Mouse (Mus musculus) testis, adult 2 months (tissue): ENCODE measurements around the gene Pbx3.

Experiments
- CTCF ChIP-seq: fragments of 200-500 bp; IDR thresholded peaks from 2 replicates; pipeline ENCODE4 v1.5.1; 2012; ENCODE audit warnings: low read depth, mild to moderate bottlenecking, inconsistent platforms, low read length, moderate library complexity; ENCODE audit not compliant: control insufficient read depth, insufficient read depth, insufficient replicate concordance
- POLR2A ChIP-seq: fragments of 200-500 bp; IDR thresholded peaks from 2 replicates; pipeline ENCODE4 v1.6.1; 2012; ENCODE audit warnings: low read depth, mild to moderate bottlenecking, inconsistent platforms, low read length, moderate library complexity; ENCODE audit not compliant: control insufficient read depth

DNA sequence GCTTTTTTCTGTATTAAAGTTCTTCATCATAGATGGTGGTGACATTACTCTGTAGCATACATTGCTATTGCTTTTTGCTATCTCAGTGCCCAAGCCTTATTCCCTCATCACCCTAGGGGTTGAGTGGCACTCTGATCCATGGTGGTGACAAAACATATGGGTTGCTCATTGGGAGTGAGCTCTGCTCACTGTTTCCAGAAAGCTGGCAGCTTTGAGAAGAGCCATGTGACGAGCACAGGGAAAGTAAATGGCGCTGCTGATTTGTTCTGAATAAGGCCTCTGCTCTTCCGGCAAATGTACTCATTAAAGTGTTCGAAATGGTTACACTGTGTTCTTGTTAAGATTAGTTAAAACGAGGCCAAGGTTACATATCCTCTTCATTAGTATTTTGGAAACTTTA lies 139.7 kb downstream of the Pbx3 start:
- TF ChIP-seq CTCF (no peak), POLR2A (no peak)
